Mouse (Mus musculus) layer of hippocampus, postnatal 10 days (tissue): ENCODE measurements around the gene Prm3. TPM values are rescaled to one million over a fixed set of nuclear protein-coding genes. Genes with fewer than 3 reads are reported as not detected.
"Not testable (repeated sequence)": the region's sequence is repeated elsewhere in the genome, so short reads cannot be mapped to it uniquely, and the experiment has no call there.

ENCODE experiments used
- DNase-seq, 2 experiments: peaks; one replicate each; pipeline ENCODE4 v3.0.0; 2021; ENCODE audit warnings: low spot score in 2 of 2
- total RNA-seq, 2 experiments: library from RNA; stranded (reverse); gene quantifications; 2 replicates each; pipeline ENCODE4 v1.2.3; 2021

The Prm3 gene
- total RNA-seq, 2 experiments from 2014 or later = not detected

- not testable (repeated sequence) for DNase-seq
Measured at GRCm38 (mm10) chr16:10802420-10802819, 11.7 kb upstream of the Prm3 start.

- DNase-seq = no peak
Measured at GRCm38 (mm10) chr16:10796034-10796433, 5.3 kb upstream of the Prm3 start, which contains the start of gene Prm2. Gene Prm2, minus strand, starts transcription at chr16:10796134.

GRCm38 (mm10) chr16:10788866-10789265, 1.8 kb downstream of the Prm3 start:
- no peak for DNase-seq

GRCm38 (mm10) chr16:10788271-10788670, 2.4 kb downstream of the Prm3 start, which contains the start of gene Tnp2:
Gene Tnp2, minus strand, starts transcription at chr16:10788660.
- DNase-seq = no peak

GRCm38 (mm10) chr16:10787548-10788058, 3.1 kb downstream of the Prm3 start:
- DNase-seq = no peak

- DNase-seq = no peak
Measured at GRCm38 (mm10) chr16:10786782-10787547, 3.7 kb downstream of the Prm3 start.

GRCm38 (mm10) chr16:10786288-10786687, 4.4 kb downstream of the Prm3 start:
- DNase-seq = peak; percentile 80 to 83

GRCm38 (mm10) chr16:10785371-10786231, 5.1 kb downstream of the Prm3 start, which contains the start of gene Socs1:
Gene Socs1, minus strand, starts transcription at chr16:10785536.
- peak; percentile 74 to 82 for DNase-seq

- peak; percentile 96 to 98 for DNase-seq
Measured at GRCm38 (mm10) chr16:10784793-10785370, 5.8 kb downstream of the Prm3 start.

GRCm38 (mm10) chr16:10783883-10784792, 6.6 kb downstream of the Prm3 start:
- peak; percentile 42 to 56 for DNase-seq

GRCm38 (mm10) chr16:10783451-10783850, 7.3 kb downstream of the Prm3 start:
- DNase-seq = no peak

GRCm38 (mm10) chr16:10783152-10783434, 7.6 kb downstream of the Prm3 start:
- DNase-seq = no peak

GRCm38 (mm10) chr16:10782377-10783151, 8.2 kb downstream of the Prm3 start:
- DNase-seq = no peak

GRCm38 (mm10) chr16:10781862-10782371, 8.8 kb downstream of the Prm3 start:
- no peak for DNase-seq

GRCm38 (mm10) chr16:10780631-10781120, 10.0 kb downstream of the Prm3 start:
- DNase-seq = no peak

GRCm38 (mm10) chr16:10777579-10778160, 13.0 kb downstream of the Prm3 start:
- DNase-seq = no peak

- DNase-seq = no peak
Measured at GRCm38 (mm10) chr16:10776322-10776721, 14.4 kb downstream of the Prm3 start.

GRCm38 (mm10) chr16:10774726-10775125, 16.0 kb downstream of the Prm3 start:
- DNase-seq = no peak

- DNase-seq = no peak
Measured at GRCm38 (mm10) chr16:10773543-10773942, 17.2 kb downstream of the Prm3 start.
